Mouse (Mus musculus): ENCODE measurements at regions not wholly inside any gene's neighbourhood (a gene's known extent, or its start where the extent isn't known, plus 50 kb on each side); places are given as distances from the start of the nearest gene placed in this dataset.

DNA sequence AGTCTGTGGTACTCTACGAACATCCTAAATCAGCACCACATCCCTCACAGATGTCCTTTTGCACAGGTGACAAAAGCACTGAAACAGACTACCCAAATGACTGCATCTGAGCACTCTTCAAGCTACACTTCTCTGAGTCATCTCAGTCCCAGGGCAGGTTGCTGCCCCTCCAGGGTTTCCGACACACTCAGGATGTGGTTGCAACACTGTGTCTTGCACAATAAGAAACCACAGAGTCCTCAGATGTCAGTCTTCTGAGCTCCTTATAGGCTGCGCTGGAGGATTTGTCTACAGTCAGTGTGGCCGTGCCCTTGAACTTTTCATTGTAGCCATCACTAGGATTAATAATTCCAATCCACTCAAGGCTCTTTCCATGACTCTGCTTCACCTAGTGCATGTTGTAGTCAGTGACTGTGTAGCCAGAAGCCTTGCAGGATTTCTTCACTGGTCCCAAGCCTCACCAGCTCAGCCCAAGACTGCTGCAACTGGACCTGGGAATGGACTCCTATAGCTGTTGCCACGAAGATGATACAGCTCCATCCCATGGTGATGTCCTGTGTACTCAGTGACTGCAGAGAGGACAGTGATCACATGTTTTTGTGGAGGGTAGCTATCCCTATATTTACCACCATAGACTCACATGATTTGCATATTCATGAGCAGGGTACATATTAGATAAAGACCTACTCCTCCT is 1103.3 kb upstream of the Tenm3 start:
- DNase-seq (ENCODE audit: inconsistent ontology term): no peak

- no peak for DNase-seq (ENCODE audit: inconsistent ontology term)
Measured at GRCm38 (mm10) chr8:49932124-49932523, 1088.4 kb upstream of the Tenm3 start.

DNA sequence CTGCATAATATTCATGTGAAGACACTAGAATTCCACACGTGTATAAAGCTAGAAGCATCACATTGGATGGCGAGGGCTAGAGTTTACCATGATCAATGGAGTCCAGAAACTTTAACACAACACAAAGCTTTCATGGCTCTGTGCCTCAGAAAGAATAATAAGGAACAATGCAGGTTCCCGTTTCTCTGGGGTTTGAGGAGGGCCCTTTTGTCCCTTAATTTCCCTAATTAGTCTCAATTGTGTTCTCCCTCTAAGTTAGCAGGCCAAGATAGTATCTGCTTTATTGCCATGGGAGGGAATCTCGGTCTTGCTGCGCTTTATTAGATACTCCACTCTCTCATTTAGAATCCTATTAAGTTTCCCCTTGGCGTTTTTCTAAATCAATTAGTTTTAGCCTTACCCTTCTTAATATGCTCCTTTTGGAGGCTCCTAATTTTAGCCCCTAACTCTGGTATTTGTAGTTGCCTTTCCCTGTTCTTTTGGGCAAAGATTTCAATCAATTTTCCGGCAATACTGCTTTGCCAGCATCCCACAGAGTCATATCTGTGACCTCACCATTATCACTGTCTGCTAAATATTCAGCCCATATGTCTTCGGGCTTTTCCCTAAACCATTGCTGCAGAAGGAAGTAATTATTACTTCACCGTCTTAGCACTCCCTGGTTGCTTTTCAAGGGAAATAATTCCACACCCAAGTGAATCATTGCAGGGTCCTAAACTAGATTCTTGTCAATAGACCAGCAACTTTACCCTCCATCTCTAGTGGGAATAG is 1082.8 kb upstream of the Tenm3 start:
- DNase-seq (ENCODE audit: inconsistent ontology term): no peak

GRCm38 (mm10) chr8:49905099-49905498 is 1061.3 kb upstream of the Tenm3 start:
- no peak for DNase-seq (ENCODE audit: inconsistent ontology term)

- DNase-seq (ENCODE audit: inconsistent ontology term): no peak
Measured at GRCm38 (mm10) chr8:49902032-49902431, 1058.3 kb upstream of the Tenm3 start.

DNA sequence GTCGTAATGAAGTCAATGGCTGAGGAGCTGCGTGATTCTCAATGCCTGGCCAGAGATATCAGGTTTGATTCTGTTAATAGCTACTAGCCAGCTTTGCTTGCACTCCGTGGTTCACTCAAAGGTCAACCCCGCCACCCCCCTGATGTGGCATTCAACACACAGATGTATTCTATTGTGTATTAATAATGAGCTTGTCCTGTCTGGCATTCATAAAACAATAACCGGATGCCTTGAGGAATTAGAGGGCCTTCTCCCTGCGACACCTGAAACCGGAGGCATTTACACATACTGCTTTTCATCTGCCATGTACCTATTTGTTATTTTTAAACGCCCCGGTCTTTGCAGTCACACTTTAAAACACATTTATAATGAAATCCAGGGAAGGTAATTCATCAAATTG is 1057.8 kb upstream of the Tenm3 start:
- DNase-seq (ENCODE audit: inconsistent ontology term): peak; percentile 68
